Mouse (Mus musculus) heart, embryonic 16.5 days (tissue): ENCODE results near the gene Thoc6. TPM values are rescaled to one million over a fixed set of nuclear protein-coding genes. Genes with fewer than 3 reads are reported as not detected.

Source experiments
- ATAC-seq: fragments of 200-750 bp; cut with Nextera tagmentation; replicated peaks from 2 replicates; pipeline ENCODE4 v1.8.0; 2017; ENCODE audit warnings: moderate number of reproducible peaks; ENCODE audit not compliant: insufficient read depth, low FRiP score; ENCODE audit errors: extremely low read depth
- H3K27ac ChIP-seq: fragments of 300-500 bp; sonication (generic); 2 replicates; pipeline ENCODE4 v1.5.1; 2014; ENCODE audit warnings: mild to moderate bottlenecking, low read length, control low read depth, moderate library complexity
- H3K27me3 ChIP-seq: fragments of 300-500 bp; sonication (generic); 2 replicates; pipeline ENCODE4 v1.6.1; 2014; ENCODE audit warnings: low read length, mixed read lengths; ENCODE audit not compliant: control insufficient read depth, insufficient read depth
- H3K36me3 ChIP-seq: fragments of 300-500 bp; sonication (generic); 2 replicates; pipeline ENCODE4 v1.6.1; 2014; ENCODE audit not compliant: control insufficient read depth, insufficient read depth
- H3K4me1 ChIP-seq: fragments of 300-500 bp; sonication (generic); 2 replicates; pipeline ENCODE4 v1.6.1; 2014; ENCODE audit warnings: low read length, mixed read lengths; ENCODE audit not compliant: control insufficient read depth, insufficient read depth
- H3K4me2 ChIP-seq: fragments of 300-500 bp; sonication (generic); 2 replicates; pipeline ENCODE4 v1.6.1; 2014; ENCODE audit warnings: low read depth, mild to moderate bottlenecking, control low read depth, low read length
- H3K4me3 ChIP-seq: fragments of 300-500 bp; sonication (generic); 2 replicates; pipeline ENCODE4 v1.5.1; 2014; ENCODE audit warnings: mild to moderate bottlenecking, control low read depth, low read length
- H3K9ac ChIP-seq: fragments of 300-500 bp; sonication (generic); 2 replicates; pipeline ENCODE4 v1.6.1; 2014; ENCODE audit warnings: low read length, control low read depth
- H3K9me3 ChIP-seq: fragments of 300-500 bp; sonication (generic); replicated peaks from 2 replicates; pipeline ENCODE4 v1.6.1; 2016; ENCODE audit warnings: low read length; ENCODE audit not compliant: control insufficient read depth
- WGBS: fragments of 180-500 bp; shearing (Covaris S2); extraction: QIAGEN DNeasy Blood & Tissue Kit; methylation state at CpG from one replicate; pipeline ENCODE4 v1.1.7; 2014; 5-methylcytosine and 5-hydroxymethylcytosine counted together
- polyA plus RNA-seq: library from polyadenylated mRNA; unstranded; fragments of >200 nt; fragmentation: Nextera tagmentation; extraction: Ambion mirVana; gene quantifications from 2 replicates; pipeline ENCODE4 v1.2.1, GENCODE M21; 2015

The Thoc6 gene
- polyA plus RNA-seq, 1 experiment from 2014 or later, result 38.7 TPM

GRCm38 (mm10) chr17:23631241-23631640, 42.4 kb downstream of the Thoc6 start:
- Histone ChIP-seq H3K9me3 (no peaks in the 10 kb centered on the region), H3K27ac (no peak overlapping the region), H3K36me3 (no peaks in the 10 kb centered on the region), H3K27me3 (peaks cover 6% of the 10 kb centered on the region), H3K4me2 (no peak overlapping the region), H3K9ac (no peak overlapping the region), H3K4me1 (peaks cover 3% of the 10 kb centered on the region; the same call in 1 of the 2 replicates), H3K4me3 (no peak overlapping the region)
- ATAC-seq, result no peak
- WGBS, result 68% methylated on average over 8 of the region's 8 CpGs

- peak; percentile 77 for ATAC-seq
- peak overlapping the region; percentile 33 for H3K4me3 ChIP-seq
- 13% methylated on average over 22 of the region's 22 CpGs for WGBS
- peak overlapping the region; percentile 65 for H3K4me2 ChIP-seq
- peaks cover 3% of the 10 kb centered on the region; the same call in 1 of the 2 replicates for H3K4me1 ChIP-seq
- no peaks in the 10 kb centered on the region for H3K36me3 ChIP-seq
- no peak overlapping the region for H3K27ac ChIP-seq
- no peaks in the 10 kb centered on the region for H3K9me3 ChIP-seq
- H3K9ac ChIP-seq, result 0 out of 2 replicates have a peak overlapping the region, but pooled peaks have one; percentile 49
- peaks cover 6% of the 10 kb centered on the region for H3K27me3 ChIP-seq
Observed at GRCm38 (mm10) chr17:23630195-23631020, 43.3 kb downstream of the Thoc6 start.

- Histone ChIP-seq H3K4me2 (no peak overlapping the region), H3K4me3 (no peak overlapping the region), H3K27me3 (peaks cover 3% of the 10 kb centered on the region), H3K9me3 (no peaks in the 10 kb centered on the region), H3K36me3 (no peaks in the 10 kb centered on the region), H3K27ac (no peak overlapping the region), H3K9ac (no peak overlapping the region), H3K4me1 (peaks cover 3% of the 10 kb centered on the region; the same call in 1 of the 2 replicates)
- 30% methylated on average over 7 of the region's 7 CpGs for WGBS
- ATAC-seq, result no peak
Observed at GRCm38 (mm10) chr17:23627813-23628212, 45.9 kb downstream of the Thoc6 start.

- no peaks in the 10 kb centered on the region for H3K9me3 ChIP-seq
- no peak overlapping the region for H3K27ac ChIP-seq
- no peaks in the 10 kb centered on the region for H3K4me1 ChIP-seq
- 35% methylated on average over 7 of the region's 7 CpGs for WGBS
- H3K4me3 ChIP-seq, result no peak overlapping the region
- no peak overlapping the region for H3K4me2 ChIP-seq
- no peaks in the 10 kb centered on the region for H3K36me3 ChIP-seq
- peaks cover 18% of the 10 kb centered on the region; the same call in 1 of the 2 replicates for H3K27me3 ChIP-seq
- no peak overlapping the region for H3K9ac ChIP-seq
- ATAC-seq, result no peak
Observed at GRCm38 (mm10) chr17:23620351-23620750, 53.3 kb downstream of the Thoc6 start.

Other genes starting within 250 kb of the Thoc6 start
- not detected in 2 replicates for gene Vmn2r117, start 194.2 kb downstream of the Thoc6 start, polyA plus RNA-seq
- 12.9 and 14.5 TPM in 2 replicates for gene Zfp213, start 109.6 kb downstream of the Thoc6 start, polyA plus RNA-seq
- 7.3 and 8.5 TPM in 2 replicates for gene Zfp13, start 74.4 kb downstream of the Thoc6 start, polyA plus RNA-seq
- gene Zscan10, start 73.0 kb downstream of the Thoc6 start, polyA plus RNA-seq, result not detected in 2 replicates
- 0.24 and 0.25 TPM in 2 replicates for gene Mmp25, start 28.6 kb downstream of the Thoc6 start, polyA plus RNA-seq
- gene Bicdl2, start 13.4 kb downstream of the Thoc6 start, polyA plus RNA-seq, result 0.45 and 0.67 TPM in 2 replicates
- gene Hcfc1r1, start 286 bp downstream of the Thoc6 start, polyA plus RNA-seq, result 214 and 247 TPM in 2 replicates
- gene Tnfrsf12a, start 3.6 kb upstream of the Thoc6 start, polyA plus RNA-seq, result 100 and 122 TPM in 2 replicates
- gene Cldn6, start 5.4 kb upstream of the Thoc6 start, polyA plus RNA-seq, result 1.7 and 15.9 TPM in 2 replicates
- 0.22 and 0.84 TPM in 2 replicates for gene Cldn9, start 10.1 kb upstream of the Thoc6 start, polyA plus RNA-seq
- not detected in 2 replicates for gene 1520401A03Rik, start 48.9 kb upstream of the Thoc6 start, polyA plus RNA-seq
- 29.7 and 33.3 TPM in 2 replicates for gene Pkmyt1, start 52.5 kb upstream of the Thoc6 start, polyA plus RNA-seq
- gene Paqr4, start 67.0 kb upstream of the Thoc6 start, polyA plus RNA-seq, result 16.8 and 19.8 TPM in 2 replicates
- 1.8 and 3.7 TPM in 2 replicates for gene Kremen2, start 72.0 kb upstream of the Thoc6 start, polyA plus RNA-seq
- 42.2 and 46.9 TPM in 2 replicates for gene Flywch1, start 97.7 kb upstream of the Thoc6 start, polyA plus RNA-seq
- gene Flywch2, start 112.2 kb upstream of the Thoc6 start, polyA plus RNA-seq, result 4.3 and 5.9 TPM in 2 replicates
- gene Srrm2, start 116.7 kb upstream of the Thoc6 start, polyA plus RNA-seq, result 311 and 314 TPM in 2 replicates
- gene Elob, start 155.3 kb upstream of the Thoc6 start, polyA plus RNA-seq, result 812 and 839 TPM in 2 replicates
- gene Prss33, start 162.2 kb upstream of the Thoc6 start, polyA plus RNA-seq, result not detected in 2 replicates
- gene Prss32, start 170.0 kb upstream of the Thoc6 start, polyA plus RNA-seq, result 0.11 and 0.50 TPM in 2 replicates
- 0.21 and 0.22 TPM in 2 replicates for gene Prss41, start 170.3 kb upstream of the Thoc6 start, polyA plus RNA-seq
- gene Prss21, start 194.2 kb upstream of the Thoc6 start, polyA plus RNA-seq, result not detected in 2 replicates
- gene Dcpp1, start 207.0 kb upstream of the Thoc6 start, polyA plus RNA-seq, result not detected in 2 replicates
- 0.21 TPM in 1 of 2 replicates, not detected in the other for gene Dcpp2, start 207.0 kb upstream of the Thoc6 start, polyA plus RNA-seq
- gene Dcpp3, start 243.6 kb upstream of the Thoc6 start, polyA plus RNA-seq, result not detected in 2 replicates